Mouse (Mus musculus) E14TG2a.4 (cell line): Measurements from ENCODE around the gene Ltb.

ENCODE experiments used
- CTCF ChIP-seq: conservative IDR thresholded peaks from 2 replicates; pipeline ENCODE4 v1.5.1; 2014; ENCODE audit warnings: low read length
- NANOG ChIP-seq: IDR thresholded peaks from 2 replicates; pipeline ENCODE4 v1.6.1; 2014; ENCODE audit warnings: borderline replicate concordance, low read length, mixed read lengths

DNA sequence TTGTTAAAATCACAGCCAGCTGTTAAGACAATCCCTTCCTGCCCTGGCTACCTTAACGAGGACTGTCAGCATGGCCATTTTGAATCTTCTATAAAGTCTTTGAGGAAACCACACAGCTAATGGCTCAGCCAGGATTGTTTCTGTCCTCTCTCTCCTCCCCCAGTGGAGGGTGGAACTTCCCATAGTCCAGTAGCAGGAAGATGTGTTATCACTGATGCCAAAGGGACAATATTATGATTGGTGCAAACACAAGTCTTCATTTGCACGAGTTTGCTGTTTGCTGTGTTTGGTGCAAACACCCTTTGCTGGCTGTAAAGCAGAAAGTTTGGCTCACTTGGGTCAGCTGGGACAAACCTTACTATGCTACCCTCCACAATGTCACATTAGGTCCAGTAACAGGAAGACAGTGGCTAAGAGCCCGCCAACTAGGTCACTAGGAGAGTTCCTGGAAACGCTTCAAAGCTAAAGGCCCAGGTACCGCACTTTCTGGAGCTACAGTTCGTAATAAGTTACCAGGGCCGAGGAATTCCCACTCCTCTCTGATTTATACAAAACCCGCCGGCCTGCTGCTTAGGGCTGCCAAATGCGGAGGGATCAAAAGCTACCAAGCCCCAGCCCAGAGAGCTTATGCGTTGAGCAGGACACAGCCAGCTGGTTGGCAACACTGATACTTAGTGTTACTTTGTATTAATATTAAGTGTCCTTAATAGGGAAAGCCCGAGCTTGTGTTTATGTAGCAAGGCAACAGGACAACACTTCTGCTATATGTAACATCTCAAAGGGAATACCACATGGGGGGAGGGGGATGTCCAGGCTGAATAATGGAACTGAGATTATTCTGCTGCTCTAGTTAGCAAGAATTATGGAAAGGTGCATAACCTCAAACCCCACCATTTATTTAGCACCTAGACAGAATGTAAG, 46.4 kb downstream of the Ltb start:
- TF ChIP-seq CTCF (no peak), NANOG (no peak)
